Mouse (Mus musculus) spleen, adult 18-20 months (tissue): ENCODE results near the gene Mettl21e.
"Not testable (repeated sequence)": the region's sequence is repeated elsewhere in the genome, so short reads cannot be mapped to it uniquely, and the experiment has no call there.

Source experiments
- DNase-seq, 2 experiments: peaks; one replicate each; pipeline ENCODE4 v3.0.0; 2022; ENCODE audit warnings: mixed read lengths in 2 of 2

Mettl21e gene

GRCm38 (mm10) chr1:44218876-44219275 lies at the start of gene Mettl21e:
Gene Mettl21e, minus strand, starts transcription at chr1:44218961.
- DNase-seq, result no peak

DNA sequence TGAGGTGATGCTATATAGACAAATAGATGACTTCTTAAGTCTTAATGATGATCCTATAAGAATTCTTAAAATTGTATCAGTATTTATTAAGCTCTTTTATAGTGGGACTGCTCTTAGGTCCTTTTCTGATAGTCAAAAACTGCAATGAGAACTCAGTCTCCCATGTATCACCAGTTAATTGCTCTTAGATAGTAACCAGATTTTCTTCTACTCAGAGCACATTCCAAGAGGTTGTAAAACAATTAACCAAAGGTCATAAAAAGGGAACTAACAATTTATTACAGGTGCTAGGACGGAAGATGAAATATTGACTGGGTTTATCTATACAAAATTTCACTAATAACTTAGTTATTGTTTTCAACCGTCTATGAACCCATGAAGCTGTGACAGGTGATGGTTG lies 21.7 kb upstream of the Mettl21e start:
- DNase-seq, result not testable (repeated sequence)

GRCm38 (mm10) chr1:44239969-44240368 lies 21.2 kb upstream of the Mettl21e start:
- no peak for DNase-seq

- DNase-seq, result no peak
Observed at GRCm38 (mm10) chr1:44237305-44237704, 18.5 kb upstream of the Mettl21e start.

GRCm38 (mm10) chr1:44235311-44235710 lies 16.6 kb upstream of the Mettl21e start:
- DNase-seq, result no peak

DNA sequence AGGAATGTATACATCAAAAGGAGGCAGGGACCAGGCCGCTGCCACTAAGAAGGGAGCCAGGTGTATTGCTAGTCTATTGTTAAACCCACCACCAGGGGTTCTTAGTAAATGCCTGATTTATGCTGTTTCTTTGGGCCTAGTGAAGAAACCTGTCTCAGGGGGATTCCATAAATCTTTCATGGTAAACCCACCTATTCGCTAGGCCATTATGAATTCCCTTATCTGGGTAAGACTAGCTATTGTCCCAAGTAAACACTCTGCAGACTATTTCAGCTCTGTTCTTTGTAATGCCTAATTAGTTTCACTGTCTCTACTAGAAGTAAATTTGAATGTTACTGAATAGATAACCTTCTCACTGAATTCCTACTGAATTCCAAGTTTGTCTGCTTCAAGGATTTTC lies 15.8 kb upstream of the Mettl21e start:
- DNase-seq, result not testable (repeated sequence)

GRCm38 (mm10) chr1:44229044-44229443 lies 10.3 kb upstream of the Mettl21e start:
- no peak for DNase-seq

- DNase-seq, result no peak
Observed at GRCm38 (mm10) chr1:44217118-44217517, 1.6 kb downstream of the Mettl21e start.

DNA sequence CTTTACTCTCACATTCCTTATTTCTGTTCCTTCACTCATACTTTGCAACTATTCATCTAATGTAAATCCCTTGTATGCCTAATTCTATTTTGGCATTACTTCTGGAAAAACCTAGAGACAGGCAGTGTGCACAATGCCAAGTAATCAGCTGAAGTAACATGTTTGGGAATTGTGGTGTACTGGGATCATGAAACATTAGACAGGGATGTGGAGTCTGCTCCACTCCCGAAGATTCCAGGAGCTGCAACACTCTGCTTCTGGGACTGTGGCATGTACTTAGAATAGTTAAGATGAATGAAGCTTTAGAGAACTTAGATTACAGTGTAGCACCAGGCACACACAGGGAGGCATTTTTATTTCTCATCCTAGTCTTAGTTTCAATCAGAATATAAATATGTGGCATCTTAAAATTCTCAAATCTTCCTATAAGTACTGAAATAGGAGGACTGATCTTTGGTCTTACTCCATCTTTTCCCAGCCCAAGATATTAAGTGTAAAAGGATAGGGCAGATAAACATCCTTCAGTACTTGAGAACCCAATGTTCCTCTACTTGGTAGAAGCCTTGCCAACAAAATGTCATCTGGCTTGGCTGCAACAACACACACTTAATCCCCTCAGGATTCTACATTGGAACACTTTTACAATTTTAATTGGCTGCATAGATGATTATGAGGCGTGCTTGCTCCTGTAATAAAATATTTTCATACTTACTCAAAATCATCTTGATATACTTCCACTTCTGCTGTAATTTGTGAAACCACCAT lies 2.2 kb downstream of the Mettl21e start:
- DNase-seq, result no peak

- no peak for DNase-seq
Observed at GRCm38 (mm10) chr1:44214443-44214842, 4.3 kb downstream of the Mettl21e start.

GRCm38 (mm10) chr1:44202876-44203275 lies 15.9 kb downstream of the Mettl21e start:
- no peak for DNase-seq

- DNase-seq, result no peak
Observed at GRCm38 (mm10) chr1:44198273-44199171, 20.2 kb downstream of the Mettl21e start.

- DNase-seq, result no peak
Observed at GRCm38 (mm10) chr1:44186396-44186795, 32.4 kb downstream of the Mettl21e start.

GRCm38 (mm10) chr1:44178086-44178485 lies 40.7 kb downstream of the Mettl21e start:
- DNase-seq, result no peak

DNA sequence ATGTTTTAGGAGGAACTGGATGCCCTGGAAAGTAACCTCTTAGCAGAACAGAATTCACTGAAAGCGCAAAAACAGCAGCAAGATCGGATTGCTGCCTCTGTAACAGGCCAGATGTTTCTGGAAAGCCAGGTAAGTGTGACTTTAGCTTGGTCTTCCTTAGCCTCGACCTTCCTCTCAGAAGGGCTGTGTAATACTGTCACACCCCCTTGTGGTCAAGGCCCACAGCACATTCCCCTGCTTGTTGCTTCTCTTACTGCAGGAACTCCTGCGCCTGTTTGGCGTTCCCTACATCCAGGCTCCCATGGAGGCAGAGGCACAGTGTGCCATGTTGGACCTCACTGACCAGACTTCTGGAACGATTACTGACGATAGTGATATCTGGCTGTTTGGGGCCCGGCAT lies 44.9 kb downstream of the Mettl21e start:
- no peak for DNase-seq

DNA sequence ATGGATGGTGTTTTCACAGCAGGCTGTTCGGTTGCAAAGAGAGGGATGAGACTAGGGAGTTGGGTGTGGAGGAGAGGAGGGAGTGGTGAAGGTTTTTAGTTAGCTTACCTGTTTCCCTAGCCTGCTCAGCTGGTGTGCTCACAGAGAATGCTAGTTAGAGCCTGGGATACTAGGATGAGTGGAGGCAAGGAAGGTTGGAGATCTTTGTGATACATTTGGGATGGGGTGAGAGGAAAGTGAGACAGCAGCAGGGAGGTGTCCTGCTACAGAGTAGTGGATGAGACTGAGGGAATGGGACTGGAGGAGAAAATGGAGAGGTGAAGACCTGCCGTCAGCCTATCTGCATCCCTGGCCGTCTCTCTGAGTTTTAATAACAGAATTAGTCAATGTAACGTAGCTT lies 46.1 kb downstream of the Mettl21e start:
- no peak for DNase-seq

GRCm38 (mm10) chr1:44167859-44168383 lies 50.8 kb downstream of the Mettl21e start:
- DNase-seq, result no peak

DNA sequence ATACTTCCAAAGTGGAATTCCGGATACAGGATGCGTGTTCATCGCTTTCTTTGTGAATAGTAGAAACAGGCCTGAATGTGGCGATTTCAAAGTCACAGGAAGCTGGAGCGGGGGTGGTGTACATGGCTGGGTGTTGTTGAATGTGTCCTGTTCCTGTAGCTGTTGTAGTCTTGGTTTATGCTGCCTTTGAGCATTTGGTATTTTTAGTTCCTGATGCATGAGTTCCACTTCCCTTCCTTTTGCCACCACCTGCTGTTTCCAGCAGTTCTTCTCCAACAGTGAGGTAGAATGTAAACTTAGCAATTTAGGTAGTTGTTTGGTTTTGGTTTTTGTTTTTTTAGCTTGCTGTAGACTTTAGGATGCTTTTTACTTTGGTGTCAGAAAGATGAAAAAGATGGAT lies 56.4 kb downstream of the Mettl21e start:
- no peak for DNase-seq

DNA sequence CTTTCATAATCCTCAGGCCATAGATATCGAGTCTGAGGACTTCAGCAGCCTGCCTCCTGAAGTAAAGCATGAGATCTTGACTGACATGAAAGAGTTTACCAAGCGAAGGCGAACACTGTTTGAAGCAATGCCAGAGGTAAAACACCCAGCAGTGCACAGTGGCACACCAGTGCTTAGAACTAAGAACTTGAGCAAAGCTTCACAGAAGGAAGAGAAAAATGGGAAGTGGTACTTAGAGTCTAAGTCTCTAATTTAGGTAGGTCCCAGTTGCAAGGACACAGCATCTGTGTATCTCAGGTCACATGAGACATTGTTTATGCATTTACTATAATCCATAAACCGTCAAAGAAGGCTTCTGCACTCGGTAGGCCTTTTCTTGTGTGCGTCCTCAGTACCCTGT lies 56.9 kb downstream of the Mettl21e start:
- DNase-seq, result no peak

GRCm38 (mm10) chr1:44158317-44158716 lies 60.4 kb downstream of the Mettl21e start:
- no peak for DNase-seq

DNA sequence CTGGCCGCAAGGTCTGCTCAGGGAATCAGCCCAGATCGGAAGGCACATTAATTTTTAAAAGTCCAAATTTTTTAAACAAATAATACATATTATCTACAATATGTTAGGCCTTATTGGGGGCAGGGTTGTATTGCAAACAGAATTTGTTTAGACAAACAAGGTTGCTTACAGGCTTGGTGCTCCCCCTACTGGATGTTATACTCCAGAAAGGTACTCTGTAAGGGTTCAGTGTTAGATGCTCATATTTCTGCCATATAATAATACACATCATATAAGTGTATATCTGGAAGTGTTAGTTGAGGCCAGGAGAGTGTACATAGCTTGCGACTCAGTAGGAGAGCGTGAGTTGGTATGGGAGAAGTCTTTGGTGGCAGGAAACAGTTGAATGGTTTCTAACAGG lies 63.5 kb downstream of the Mettl21e start:
- DNase-seq, result no peak
